Mouse (Mus musculus): ENCODE measurements around the gene Il15ra. TPM values are rescaled to one million over a fixed set of nuclear protein-coding genes. Genes with fewer than 3 reads are reported as not detected.

The Il15ra gene
- polyA plus RNA-seq (2015; fragmentation: Nextera tagmentation; extraction: Ambion mirVana): 2.5 and 3.4 TPM in 2 replicates

DNA sequence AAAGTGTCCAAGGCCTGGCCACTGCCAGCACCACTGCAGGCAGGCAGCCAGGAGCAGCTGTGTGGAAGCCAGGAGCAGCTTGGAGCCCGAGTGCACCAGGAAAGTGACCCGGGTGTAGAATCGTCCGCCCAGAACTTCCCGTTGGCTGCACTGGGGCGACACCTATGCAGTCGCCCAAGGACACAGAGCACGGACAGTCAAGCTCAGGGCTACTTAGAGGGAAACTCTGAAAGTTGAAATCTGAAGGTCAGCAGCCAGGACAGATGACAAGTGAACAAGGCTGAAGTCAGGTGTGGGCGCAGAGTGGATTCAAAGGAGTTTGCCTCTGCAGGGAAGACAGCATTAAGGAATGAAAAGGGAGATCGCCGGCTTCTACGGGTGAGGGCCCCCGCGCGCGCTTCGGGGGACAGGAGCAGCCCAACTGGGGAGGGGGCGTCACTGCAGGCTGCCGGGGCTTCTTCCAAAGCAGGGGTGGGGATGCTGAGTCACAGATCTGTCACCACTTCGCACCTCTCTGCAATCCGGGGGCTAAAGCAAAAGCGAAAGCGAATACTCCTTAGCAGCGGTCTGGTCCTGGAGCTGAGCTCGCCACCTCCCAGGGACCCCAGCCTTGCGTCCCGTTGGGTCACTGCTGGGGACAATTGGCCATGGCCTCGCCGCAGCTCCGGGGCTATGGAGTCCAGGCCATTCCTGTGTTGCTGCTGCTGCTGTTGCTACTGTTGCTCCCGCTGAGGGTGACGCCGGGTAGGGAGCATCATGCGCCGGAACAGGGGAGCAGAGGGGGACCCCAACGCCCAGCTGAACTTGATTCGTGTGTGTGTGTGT, at the start of gene Il15ra:
Il15ra (plus strand) TSS at position 90 of the 825 bp plus-strand sequence.
- ATAC-seq (ENCODE audit: low FRiP score, low TSS enrichment) (peak; percentile 75), DNase-seq (ENCODE audit: low spot score) (peak; percentile 74)
- Histone ChIP-seq H3K4me3 (ENCODE audit: low read depth, low read length) (peak within 1 kb of the TSS; percentile 76), H3K27ac (replicated peaks) (peak within 1 kb of the TSS; percentile 67), H3K27me3 (ENCODE audit: control insufficient read depth, insufficient read depth, low read length) (no peaks in the 10 kb centered on the region), H3K9me3 (ENCODE audit: control insufficient read depth, low read length) (no peaks in the 10 kb centered on the region), H3K9ac (ENCODE audit: low read length) (peak within 1 kb of the TSS; percentile 73), H3K4me1 (replicated peaks; ENCODE audit: control insufficient read depth, insufficient read depth) (no peaks in the 10 kb centered on the region), H3K36me3 (ENCODE audit: control insufficient read depth, insufficient read depth, low read length) (no peaks in the 10 kb centered on the region), H3K4me2 (replicated peaks; ENCODE audit: low read depth) (peak within 1 kb of the TSS; percentile 99)
- TF ChIP-seq EP300 (optimal IDR thresholded peaks at IDR 0.05) (no peak), CTCF (IDR thresholded peaks at IDR 0.05; ENCODE audit: low read depth) (no peak; the same call in 1 of the 2 replicates)
- under 1% methylated on average over 37 of the region's 37 CpGs for WGBS

DNA sequence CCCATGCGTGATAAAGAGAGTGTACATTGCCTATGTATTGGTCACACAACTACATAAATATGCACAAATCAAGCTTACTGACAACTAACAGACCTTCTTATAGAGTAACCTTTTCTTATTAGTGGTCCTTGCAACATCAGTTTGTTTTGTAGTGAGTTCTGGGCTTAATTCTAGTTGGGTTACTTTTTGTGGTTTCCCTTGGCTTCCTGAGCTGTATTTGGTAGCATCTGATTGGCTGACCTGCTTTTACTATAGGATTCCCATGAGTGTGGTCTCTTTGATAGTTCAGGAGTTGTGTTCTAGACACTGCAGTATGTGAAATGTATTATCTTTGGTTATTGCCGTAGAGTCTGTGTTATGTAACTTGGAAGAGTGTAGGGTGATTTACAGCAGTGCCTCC, 47.5 kb upstream of the Il15ra start:
- ATAC-seq (ENCODE audit: low FRiP score, low TSS enrichment): no peak
- TF ChIP-seq CTCF (IDR thresholded peaks at IDR 0.05; ENCODE audit: low read depth) (no peak), EP300 (optimal IDR thresholded peaks at IDR 0.05) (no peak)
- 84% methylated on average over 2 of the region's 2 CpGs for WGBS

GRCm38 (mm10) chr2:11659263-11659662, 45.8 kb upstream of the Il15ra start:
- no peak overlapping the region for H3K9ac ChIP-seq (ENCODE audit: low read length)
- no peaks in the 10 kb centered on the region for H3K9me3 ChIP-seq (ENCODE audit: control insufficient read depth, low read length)
- TF ChIP-seq EP300 (optimal IDR thresholded peaks at IDR 0.05): no peak
- TF ChIP-seq CTCF (IDR thresholded peaks at IDR 0.05; ENCODE audit: low read depth): no peak
- no peaks in the 10 kb centered on the region for H3K36me3 ChIP-seq (ENCODE audit: control insufficient read depth, insufficient read depth, low read length)
- H3K4me2 ChIP-seq (replicated peaks; ENCODE audit: low read depth): no peak overlapping the region
- H3K27me3 ChIP-seq (ENCODE audit: control insufficient read depth, insufficient read depth, low read length): no peaks in the 10 kb centered on the region
- no peaks in the 10 kb centered on the region for H3K4me1 ChIP-seq (replicated peaks; ENCODE audit: control insufficient read depth, insufficient read depth)
- WGBS: 37% methylated on average over 2 of the region's 2 CpGs
- H3K27ac ChIP-seq (replicated peaks): no peak overlapping the region
- no peak overlapping the region for H3K4me3 ChIP-seq (ENCODE audit: low read depth, low read length)
- no peak for ATAC-seq (ENCODE audit: low FRiP score, low TSS enrichment)
- no peak for DNase-seq (ENCODE audit: low spot score)

More for the DNA sequence above, 47.5 kb upstream of the Il15ra start:
- DNase-seq (ENCODE audit: low spot score): no peak
- no peaks in the 10 kb centered on the region for H3K9me3 ChIP-seq (ENCODE audit: control insufficient read depth, low read length)
- no peaks in the 10 kb centered on the region for H3K27me3 ChIP-seq (ENCODE audit: control insufficient read depth, insufficient read depth, low read length)
- no peak overlapping the region for H3K4me3 ChIP-seq (ENCODE audit: low read depth, low read length)
- no peak overlapping the region for H3K4me2 ChIP-seq (replicated peaks; ENCODE audit: low read depth)
- H3K9ac ChIP-seq (ENCODE audit: low read length): no peak overlapping the region
- no peaks in the 10 kb centered on the region for H3K36me3 ChIP-seq (ENCODE audit: control insufficient read depth, insufficient read depth, low read length)
- H3K4me1 ChIP-seq (replicated peaks; ENCODE audit: control insufficient read depth, insufficient read depth): no peaks in the 10 kb centered on the region
- H3K27ac ChIP-seq (replicated peaks): no peak overlapping the region

DNA sequence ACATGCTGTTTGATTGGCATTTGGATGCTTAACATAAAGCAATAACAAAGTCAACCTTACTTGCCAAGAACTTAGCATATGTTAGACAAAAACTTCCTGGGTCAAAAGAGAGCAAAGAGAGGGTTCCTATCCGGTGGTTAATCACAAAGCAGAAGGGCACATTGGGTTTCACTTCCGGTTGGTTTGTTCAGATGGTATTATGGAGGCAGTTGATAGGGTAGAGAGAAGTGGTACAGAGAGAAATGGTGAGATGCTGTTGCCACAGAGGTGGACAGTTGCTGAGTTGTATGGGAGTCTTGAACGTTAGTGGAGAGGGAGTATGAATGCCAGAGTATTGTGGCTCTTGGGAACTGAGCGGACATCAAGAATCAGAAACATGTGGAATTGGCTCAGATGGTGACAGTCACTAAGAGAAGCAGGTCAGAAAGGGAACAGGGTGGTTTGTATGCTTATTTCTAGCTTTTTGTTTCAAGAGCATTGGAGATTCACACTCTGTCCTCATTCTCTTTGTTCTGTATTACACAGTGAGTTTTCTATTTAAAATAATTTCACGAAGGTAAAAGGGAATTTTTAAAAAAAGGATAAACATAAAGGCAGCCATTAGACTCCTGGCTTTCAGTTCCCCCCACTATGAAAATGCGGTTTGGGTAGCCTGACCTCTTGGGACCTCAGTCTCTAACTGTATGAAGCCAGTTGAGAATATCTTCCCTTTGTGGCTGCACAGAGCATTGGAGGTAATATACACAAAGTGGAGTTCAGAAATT, 42.8 kb upstream of the Il15ra start:
- no peak overlapping the region for H3K4me3 ChIP-seq (ENCODE audit: low read depth, low read length)
- H3K4me2 ChIP-seq (replicated peaks; ENCODE audit: low read depth): no peak overlapping the region
- WGBS: 85% methylated on average over 6 of the region's 6 CpGs
- TF ChIP-seq CTCF (IDR thresholded peaks at IDR 0.05; ENCODE audit: low read depth) (no peak), EP300 (optimal IDR thresholded peaks at IDR 0.05) (no peak)
- H3K9me3 ChIP-seq (ENCODE audit: control insufficient read depth, low read length): no peaks in the 10 kb centered on the region
- no peaks in the 10 kb centered on the region for H3K27me3 ChIP-seq (ENCODE audit: control insufficient read depth, insufficient read depth, low read length)
- DNase-seq (ENCODE audit: low spot score) (no peak), ATAC-seq (ENCODE audit: low FRiP score, low TSS enrichment) (no peak)
- H3K36me3 ChIP-seq (ENCODE audit: control insufficient read depth, insufficient read depth, low read length): no peaks in the 10 kb centered on the region
- H3K4me1 ChIP-seq (replicated peaks; ENCODE audit: control insufficient read depth, insufficient read depth): no peaks in the 10 kb centered on the region
- H3K9ac ChIP-seq (ENCODE audit: low read length): no peak overlapping the region
- no peak overlapping the region for H3K27ac ChIP-seq (replicated peaks)

DNA sequence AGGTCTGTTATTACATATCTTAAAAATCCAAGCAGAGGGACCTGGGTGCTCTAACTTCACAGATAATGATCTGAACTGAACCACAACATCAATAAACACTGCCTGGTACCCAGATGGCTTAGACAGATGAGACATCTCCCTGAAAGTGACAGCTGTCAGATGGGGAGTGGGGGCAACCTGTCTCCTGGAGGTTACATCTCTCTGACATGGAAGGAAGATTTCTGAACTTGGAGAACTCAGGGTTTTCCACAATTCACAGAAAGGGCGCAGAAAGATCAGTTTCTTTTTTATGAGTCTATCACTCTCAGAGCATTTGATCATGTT, 42.2 kb upstream of the Il15ra start:
- Histone ChIP-seq H3K36me3 (ENCODE audit: control insufficient read depth, insufficient read depth, low read length) (no peaks in the 10 kb centered on the region), H3K9me3 (ENCODE audit: control insufficient read depth, low read length) (no peaks in the 10 kb centered on the region), H3K4me2 (replicated peaks; ENCODE audit: low read depth) (no peak overlapping the region), H3K4me3 (ENCODE audit: low read depth, low read length) (no peak overlapping the region), H3K9ac (ENCODE audit: low read length) (no peak overlapping the region), H3K4me1 (replicated peaks; ENCODE audit: control insufficient read depth, insufficient read depth) (no peaks in the 10 kb centered on the region), H3K27me3 (ENCODE audit: control insufficient read depth, insufficient read depth, low read length) (no peaks in the 10 kb centered on the region), H3K27ac (replicated peaks) (no peak overlapping the region)
- 78% methylated on average over 1 of the region's 1 CpGs for WGBS
- ATAC-seq (ENCODE audit: low FRiP score, low TSS enrichment) (no peak), DNase-seq (ENCODE audit: low spot score) (no peak)
- TF ChIP-seq EP300 (optimal IDR thresholded peaks at IDR 0.05) (no peak), CTCF (IDR thresholded peaks at IDR 0.05; ENCODE audit: low read depth) (no peak)
